Mouse (Mus musculus): ENCODE results near the gene Ercc1. TPM values are rescaled to one million over a fixed set of nuclear protein-coding genes. Genes with fewer than 3 reads are reported as not detected.

Gene Ercc1
- polyA plus RNA-seq, 1 experiment from 2014 or later = 51.6 TPM

MicroRNAs encoded within 50 kb of the gene (microRNA counts, 519-probe panel; counts per million panel counts)
- 97.1 counts per million, percentile 29 among the panel's probes with 10 or more counts for microRNA mmu-miR-343

Other genes starting within 250 kb of the Ercc1 start
- gene Gm4969, start 226.4 kb upstream of the Ercc1 start, polyA plus RNA-seq (2015; fragmentation: Nextera tagmentation; extraction: Ambion mirVana) = 1.8 and 2.3 TPM in 2 replicates
- gene Fbxo46, start 224.9 kb upstream of the Ercc1 start, polyA plus RNA-seq (2015; fragmentation: Nextera tagmentation; extraction: Ambion mirVana) = 10.5 and 12.8 TPM in 2 replicates
- gene Qpctl, start 195.5 kb upstream of the Ercc1 start, polyA plus RNA-seq (2015; fragmentation: Nextera tagmentation; extraction: Ambion mirVana) = 9.2 and 11.5 TPM in 2 replicates
- 138 TPM in 2 replicates for gene Snrpd2, start 195.1 kb upstream of the Ercc1 start, polyA plus RNA-seq (2015; fragmentation: Nextera tagmentation; extraction: Ambion mirVana)
- gene Gipr, start 178.7 kb upstream of the Ercc1 start, polyA plus RNA-seq (2015; fragmentation: Nextera tagmentation; extraction: Ambion mirVana) = 2.5 and 2.8 TPM in 2 replicates
- 6.5 and 7.3 TPM in 2 replicates for gene Eml2, start 168.4 kb upstream of the Ercc1 start, polyA plus RNA-seq (2015; fragmentation: Nextera tagmentation; extraction: Ambion mirVana)
- gene Gpr4, start 132.2 kb upstream of the Ercc1 start, polyA plus RNA-seq (2015; fragmentation: Nextera tagmentation; extraction: Ambion mirVana) = 1.4 and 1.5 TPM in 2 replicates
- gene Opa3, start 116.4 kb upstream of the Ercc1 start, polyA plus RNA-seq (2015; fragmentation: Nextera tagmentation; extraction: Ambion mirVana) = 36.8 and 39.4 TPM in 2 replicates
- 109 and 114 TPM in 2 replicates for gene Vasp, start 73.0 kb upstream of the Ercc1 start, polyA plus RNA-seq (2015; fragmentation: Nextera tagmentation; extraction: Ambion mirVana)
- gene Ppm1n, start 64.7 kb upstream of the Ercc1 start, polyA plus RNA-seq (2015; fragmentation: Nextera tagmentation; extraction: Ambion mirVana) = 0.14 and 0.34 TPM in 2 replicates
- gene Rtn2, start 62.2 kb upstream of the Ercc1 start, polyA plus RNA-seq (2015; fragmentation: Nextera tagmentation; extraction: Ambion mirVana) = 11.3 and 12.5 TPM in 2 replicates
- 0.09 and 0.14 TPM in 2 replicates for gene Fosb, start 34.7 kb upstream of the Ercc1 start, polyA plus RNA-seq (2015; fragmentation: Nextera tagmentation; extraction: Ambion mirVana)
- gene Cd3eap, start 14.7 kb downstream of the Ercc1 start, polyA plus RNA-seq (2015; fragmentation: Nextera tagmentation; extraction: Ambion mirVana) = 21.7 and 23.4 TPM in 2 replicates
- 3.1 and 4.8 TPM in 2 replicates for gene Ppp1r13l, start 15.0 kb downstream of the Ercc1 start, polyA plus RNA-seq (2015; fragmentation: Nextera tagmentation; extraction: Ambion mirVana)
- gene Ercc2, start 37.2 kb downstream of the Ercc1 start, polyA plus RNA-seq (2015; fragmentation: Nextera tagmentation; extraction: Ambion mirVana) = 16.7 and 17.3 TPM in 2 replicates
- 3.7 and 4.7 TPM in 2 replicates for gene Klc3, start 59.3 kb downstream of the Ercc1 start, polyA plus RNA-seq (2015; fragmentation: Nextera tagmentation; extraction: Ambion mirVana)
- gene Ckm, start 60.0 kb downstream of the Ercc1 start, polyA plus RNA-seq (2015; fragmentation: Nextera tagmentation; extraction: Ambion mirVana) = 5.1 and 9.0 TPM in 2 replicates
- gene Mark4, start 114.0 kb downstream of the Ercc1 start, polyA plus RNA-seq (2015; fragmentation: Nextera tagmentation; extraction: Ambion mirVana) = 5.8 and 6.1 TPM in 2 replicates
- 0.50 and 0.53 TPM in 2 replicates for gene Exoc3l2, start 118.6 kb downstream of the Ercc1 start, polyA plus RNA-seq (2015; fragmentation: Nextera tagmentation; extraction: Ambion mirVana)
- gene Bloc1s3, start 163.6 kb downstream of the Ercc1 start, polyA plus RNA-seq (2015; fragmentation: Nextera tagmentation; extraction: Ambion mirVana) = 1.9 and 2.2 TPM in 2 replicates
- 124 and 137 TPM in 2 replicates for gene Trappc6a, start 163.6 kb downstream of the Ercc1 start, polyA plus RNA-seq (2015; fragmentation: Nextera tagmentation; extraction: Ambion mirVana)
- 0.10 and 0.11 TPM in 2 replicates for gene Nkpd1, start 173.1 kb downstream of the Ercc1 start, polyA plus RNA-seq (2015; fragmentation: Nextera tagmentation; extraction: Ambion mirVana)
- 18.3 and 21.8 TPM in 2 replicates for gene Ppp1r37, start 218.3 kb downstream of the Ercc1 start, polyA plus RNA-seq (2015; fragmentation: Nextera tagmentation; extraction: Ambion mirVana)
- 0.63 and 0.95 TPM in 2 replicates for gene Zfp296, start 232.5 kb downstream of the Ercc1 start, polyA plus RNA-seq (2015; fragmentation: Nextera tagmentation; extraction: Ambion mirVana)
- 131 and 140 TPM in 2 replicates for gene Gemin7, start 232.8 kb downstream of the Ercc1 start, polyA plus RNA-seq (2015; fragmentation: Nextera tagmentation; extraction: Ambion mirVana)